Mouse (Mus musculus) C2C12 (cell line): ENCODE data around the gene Ank2. TPM values are rescaled to one million over a fixed set of nuclear protein-coding genes. Genes with fewer than 3 reads are reported as not detected.
A peak's percentile ranks its signal among the peaks of the same experiment; 100 is the strongest.

Experiments used
- H3K27me3 ChIP-seq: one replicate; pipeline ENCODE4 v1.6.1; 2011; ENCODE audit not compliant: control insufficient read depth, insufficient read depth, insufficient read length
- H3K36me3 ChIP-seq: one replicate; pipeline ENCODE4 v1.6.1; 2011; ENCODE audit not compliant: control insufficient read depth, insufficient read depth
- H3K4me3 ChIP-seq: one replicate; pipeline ENCODE4 v1.5.1; 2011; ENCODE audit warnings: mild to moderate bottlenecking, control low read depth; ENCODE audit not compliant: poor library complexity, insufficient read depth, severe bottlenecking
- H3K79me2 ChIP-seq: one replicate; pipeline ENCODE4 v1.6.1; 2011; ENCODE audit not compliant: control insufficient read depth, insufficient read depth
- H3K79me3 ChIP-seq: one replicate; pipeline ENCODE4 v1.6.1; 2011; ENCODE audit warnings: low read depth, control low read depth
- H3ac ChIP-seq: one replicate; pipeline ENCODE3; 2011; ENCODE audit warnings: low read depth; ENCODE audit not compliant: control insufficient read depth, insufficient read length
- CEBPB ChIP-seq: IDR thresholded peaks from one replicate; pipeline ENCODE4 v1.6.1; 2011; ENCODE audit warnings: low read depth, mild to moderate bottlenecking, control low read depth, moderate library complexity
- CTCF ChIP-seq: IDR thresholded peaks from one replicate; pipeline ENCODE4 v1.5.1; 2011; ENCODE audit not compliant: control insufficient read depth, insufficient read depth, insufficient read length
- FOSL1 ChIP-seq: IDR thresholded peaks from one replicate; pipeline ENCODE4 v1.8.0; 2011; ENCODE audit warnings: mild to moderate bottlenecking, low read length; ENCODE audit not compliant: poor library complexity, insufficient read depth, severe bottlenecking
- MAX ChIP-seq: IDR thresholded peaks from one replicate; pipeline ENCODE4 v1.6.1; 2011; ENCODE audit warnings: mild to moderate bottlenecking, control low read depth
- MYOD1 ChIP-seq: IDR thresholded peaks from one replicate; pipeline ENCODE4 v1.6.1; 2011; ENCODE audit warnings: low read depth; ENCODE audit not compliant: control insufficient read depth, insufficient read length
- MYOG ChIP-seq: IDR thresholded peaks from one replicate; pipeline ENCODE4 v1.6.1; 2011; ENCODE audit not compliant: control insufficient read depth, insufficient read length; ENCODE audit errors: extremely low read depth
- USF1 ChIP-seq: IDR thresholded peaks from one replicate; pipeline ENCODE4 v1.6.1; 2011; ENCODE audit warnings: low read depth, mild to moderate bottlenecking, control low read depth, moderate library complexity
- polyA plus RNA-seq: library from polyadenylated mRNA; unstranded; fragments of >200 nt; fragmentation: generic; extraction: Trizol; gene quantifications from one replicate; pipeline ENCODE4 v1.2.1, GENCODE M21; 2012; ENCODE audit warnings: missing spikeins

The Ank2 gene
- polyA plus RNA-seq, 1 experiment: 3.5 TPM

GRCm38 (mm10) chr3:127265732-127266131, 233.4 kb downstream of the Ank2 start:
- Histone ChIP-seq H3ac (no peak overlapping the region), H3K27me3 (no peaks in the 10 kb centered on the region), H3K4me3 (no peak overlapping the region), H3K79me2 (no peaks in the 10 kb centered on the region), H3K79me3 (no peaks in the 10 kb centered on the region), H3K36me3 (no peaks in the 10 kb centered on the region)
- TF ChIP-seq CEBPB (no peak), MAX (no peak)

GRCm38 (mm10) chr3:127265182-127265581, 234.0 kb downstream of the Ank2 start:
- H3K79me3 ChIP-seq: no peaks in the 10 kb centered on the region
- no peaks in the 10 kb centered on the region for H3K27me3 ChIP-seq
- TF ChIP-seq MYOD1: no peak
- no peak for TF ChIP-seq FOSL1
- TF ChIP-seq MYOG: no peak
- TF ChIP-seq MAX: no peak
- TF ChIP-seq CTCF: no peak
- TF ChIP-seq CEBPB: no peak
- TF ChIP-seq USF1: no peak
- no peaks in the 10 kb centered on the region for H3K36me3 ChIP-seq
- H3K4me3 ChIP-seq: no peak overlapping the region
- no peaks in the 10 kb centered on the region for H3K79me2 ChIP-seq
- H3ac ChIP-seq: no peak overlapping the region

GRCm38 (mm10) chr3:127260786-127261166, 238.4 kb downstream of the Ank2 start:
- Histone ChIP-seq H3K27me3 (no peaks in the 10 kb centered on the region), H3K79me3 (no peaks in the 10 kb centered on the region), H3K4me3 (no peak overlapping the region), H3ac (no peak overlapping the region), H3K36me3 (no peaks in the 10 kb centered on the region), H3K79me2 (no peaks in the 10 kb centered on the region)
- TF ChIP-seq MYOD1: no peak
- TF ChIP-seq FOSL1: no peak
- TF ChIP-seq MYOG: no peak
- TF ChIP-seq CTCF: no peak
- TF ChIP-seq CEBPB: no peak
- TF ChIP-seq MAX: no peak
- no peak for TF ChIP-seq USF1

DNA sequence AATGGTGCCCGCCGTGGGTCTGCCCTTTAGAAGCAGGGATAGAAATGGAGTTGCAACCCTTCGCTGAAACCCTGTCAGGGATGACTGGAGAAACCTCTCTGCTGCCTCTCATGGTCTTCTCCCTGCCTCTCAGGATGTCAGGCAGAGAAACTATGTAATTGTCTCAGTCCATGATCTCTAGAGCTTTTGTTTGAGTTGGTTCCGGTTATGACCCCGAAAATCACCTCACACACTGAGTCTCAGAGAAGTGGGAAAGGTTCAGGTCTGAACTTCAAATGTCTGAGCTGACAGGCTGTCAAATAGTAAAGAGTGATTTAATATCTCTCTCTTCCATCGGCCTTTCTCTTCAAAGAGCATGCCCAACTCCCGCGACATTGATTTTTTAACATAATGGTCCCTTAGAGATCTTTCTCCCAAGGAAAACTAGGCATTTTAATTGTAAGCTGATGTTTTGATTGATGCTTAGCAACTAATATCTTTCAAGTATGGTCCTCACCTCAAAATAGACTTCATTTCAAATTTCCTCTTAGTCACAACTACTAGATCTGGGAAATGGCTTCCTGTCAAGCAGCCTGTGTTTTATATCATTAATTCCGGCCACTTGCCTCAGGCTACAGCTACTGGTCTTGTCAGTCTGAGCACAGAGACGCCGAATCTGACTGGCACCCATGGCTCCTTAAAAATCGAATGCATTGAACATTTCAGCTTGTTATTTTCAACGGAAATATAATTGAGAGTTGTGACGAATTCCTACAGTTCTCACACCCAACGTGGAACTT, 239.0 kb downstream of the Ank2 start:
- H3K27me3 ChIP-seq: no peaks in the 10 kb centered on the region
- H3ac ChIP-seq: no peak overlapping the region
- no peaks in the 10 kb centered on the region for H3K79me2 ChIP-seq
- H3K4me3 ChIP-seq: no peak overlapping the region
- no peak for TF ChIP-seq MYOD1
- no peak for TF ChIP-seq CTCF
- TF ChIP-seq CEBPB: no peak
- TF ChIP-seq USF1: no peak
- no peak for TF ChIP-seq FOSL1
- TF ChIP-seq MYOG: no peak
- no peaks in the 10 kb centered on the region for H3K36me3 ChIP-seq
- no peaks in the 10 kb centered on the region for H3K79me3 ChIP-seq

DNA sequence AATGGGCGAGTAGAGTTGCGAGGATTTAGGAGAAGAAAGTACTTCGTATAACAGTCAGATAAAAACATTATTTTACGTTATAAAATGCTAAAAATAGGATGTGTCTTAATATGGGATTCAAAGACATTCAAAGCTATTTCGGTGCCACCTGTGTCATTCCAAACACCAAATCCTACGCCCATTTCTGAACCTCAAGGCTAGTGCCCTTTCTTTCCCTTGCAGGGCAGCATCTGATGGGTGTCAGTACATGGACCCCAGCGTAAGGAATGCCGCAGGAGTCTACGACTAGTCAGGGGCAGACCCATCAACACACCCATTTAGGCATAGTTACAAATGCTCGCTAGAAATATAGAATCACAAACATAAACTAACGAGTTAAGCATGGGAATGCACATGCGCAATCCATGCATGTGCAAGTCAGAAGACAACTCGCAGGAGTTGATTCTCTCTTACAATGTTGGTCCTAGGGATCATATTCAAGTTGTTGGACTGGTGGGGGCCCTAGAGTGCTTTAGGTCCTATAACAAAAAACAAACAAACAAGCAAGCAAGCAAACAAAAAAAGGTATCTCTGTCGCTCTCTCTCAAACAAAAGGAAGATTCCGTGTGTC, 240.6 kb downstream of the Ank2 start:
- Histone ChIP-seq H3K27me3 (no peaks in the 10 kb centered on the region), H3K79me2 (no peaks in the 10 kb centered on the region), H3ac (no peak overlapping the region), H3K4me3 (no peak overlapping the region), H3K36me3 (no peaks in the 10 kb centered on the region), H3K79me3 (no peaks in the 10 kb centered on the region)
- TF ChIP-seq USF1 (no peak), MYOG (no peak), MAX (no peak), CTCF (no peak)

- Histone ChIP-seq H3K79me2 (no peaks in the 10 kb centered on the region), H3ac (peak overlapping the region; percentile 71), H3K27me3 (no peaks in the 10 kb centered on the region), H3K36me3 (no peaks in the 10 kb centered on the region), H3K4me3 (peak overlapping the region; percentile 21), H3K79me3 (no peaks in the 10 kb centered on the region)
- TF ChIP-seq CEBPB (no peak), MYOG (no peak), FOSL1 (no peak), USF1 (no peak), CTCF (no peak), MAX (no peak), MYOD1 (no peak)
Measured at GRCm38 (mm10) chr3:127257969-127258368, 241.2 kb downstream of the Ank2 start.
